Mouse (Mus musculus): ENCODE data around the gene Mybbp1a. TPM values are rescaled to one million over a fixed set of nuclear protein-coding genes. Genes with fewer than 3 reads are reported as not detected.

The Mybbp1a gene
- polyA plus RNA-seq, 1 experiment = 57.1 TPM

- DNase-seq = no peak
- WGBS = 78% methylated on average over 11 of the region's 11 CpGs
- no peak overlapping the region for H3K4me3 ChIP-seq (ENCODE audit: control insufficient read depth, insufficient read depth, low read length)
- peaks cover 9% of the 10 kb centered on the region; the same call in 1 of the 2 replicates for H3K4me1 ChIP-seq (replicated peaks; ENCODE audit: control insufficient read depth, insufficient read depth, low read length)
- no peaks in the 10 kb centered on the region for H3K36me3 ChIP-seq (ENCODE audit: control insufficient read depth, insufficient read depth, low read length)
- H3K27me3 ChIP-seq (ENCODE audit: control insufficient read depth, insufficient read depth, low read length) = peaks cover 13% of the 10 kb centered on the region; the same call in 1 of the 2 replicates
- no peak overlapping the region for H3K27ac ChIP-seq (ENCODE audit: control insufficient read depth, insufficient read depth, low read length)
- TF ChIP-seq POLR2A (IDR thresholded peaks at IDR 0.05; ENCODE audit: control insufficient read depth, extremely low read depth, insufficient read depth, low read length, poor library complexity) (no peak), CTCF (IDR thresholded peaks at IDR 0.05; ENCODE audit: borderline replicate concordance, control insufficient read depth, extremely low read depth, insufficient read depth, low read length, poor library complexity) (no peak)
Measured at GRCm38 (mm10) chr11:72485960-72486359, 44.8 kb downstream of the Mybbp1a start.

DNA sequence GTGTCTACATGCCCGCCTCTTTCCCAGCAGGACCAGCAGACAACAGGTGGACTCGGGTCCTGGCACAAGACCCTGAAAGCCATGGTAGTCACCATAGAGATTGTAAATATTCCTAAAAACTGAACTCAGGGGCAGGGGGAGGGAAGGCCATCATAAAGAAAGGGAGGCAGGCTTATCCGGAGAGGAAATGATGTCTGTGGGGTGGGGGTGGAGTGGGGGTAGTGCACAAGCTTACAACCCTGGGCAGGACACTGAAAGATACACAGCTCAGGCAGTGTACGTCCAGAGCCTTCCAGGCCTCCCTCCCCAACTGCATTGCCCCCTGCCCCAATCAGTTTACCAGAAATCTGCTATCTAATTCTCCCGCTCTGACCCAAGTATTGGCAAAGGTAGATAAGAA is 46.0 kb downstream of the Mybbp1a start:
- peaks cover 9% of the 10 kb centered on the region; the same call in 1 of the 2 replicates for H3K4me1 ChIP-seq (replicated peaks; ENCODE audit: control insufficient read depth, insufficient read depth, low read length)
- TF ChIP-seq CTCF (IDR thresholded peaks at IDR 0.05; ENCODE audit: borderline replicate concordance, control insufficient read depth, extremely low read depth, insufficient read depth, low read length, poor library complexity) = no peak
- H3K4me3 ChIP-seq (ENCODE audit: control insufficient read depth, insufficient read depth, low read length) = no peak overlapping the region
- peaks cover 13% of the 10 kb centered on the region; the same call in 1 of the 2 replicates for H3K27me3 ChIP-seq (ENCODE audit: control insufficient read depth, insufficient read depth, low read length)
- 37% methylated on average over 5 of the region's 5 CpGs for WGBS
- no peak overlapping the region for H3K27ac ChIP-seq (ENCODE audit: control insufficient read depth, insufficient read depth, low read length)
- no peaks in the 10 kb centered on the region for H3K36me3 ChIP-seq (ENCODE audit: control insufficient read depth, insufficient read depth, low read length)
- no peak for DNase-seq

GRCm38 (mm10) chr11:72487739-72488138 is 46.6 kb downstream of the Mybbp1a start:
- H3K36me3 ChIP-seq (ENCODE audit: control insufficient read depth, insufficient read depth, low read length) = no peaks in the 10 kb centered on the region
- H3K27me3 ChIP-seq (ENCODE audit: control insufficient read depth, insufficient read depth, low read length) = peaks cover 13% of the 10 kb centered on the region; the same call in 1 of the 2 replicates
- H3K27ac ChIP-seq (ENCODE audit: control insufficient read depth, insufficient read depth, low read length) = no peak overlapping the region
- no peak overlapping the region for H3K4me3 ChIP-seq (ENCODE audit: control insufficient read depth, insufficient read depth, low read length)
- WGBS = 58% methylated on average over 2 of the region's 2 CpGs
- DNase-seq = no peak
- peaks cover 9% of the 10 kb centered on the region; the same call in 1 of the 2 replicates for H3K4me1 ChIP-seq (replicated peaks; ENCODE audit: control insufficient read depth, insufficient read depth, low read length)
- TF ChIP-seq POLR2A (IDR thresholded peaks at IDR 0.05; ENCODE audit: control insufficient read depth, extremely low read depth, insufficient read depth, low read length, poor library complexity) (no peak), CTCF (IDR thresholded peaks at IDR 0.05; ENCODE audit: borderline replicate concordance, control insufficient read depth, extremely low read depth, insufficient read depth, low read length, poor library complexity) (no peak)

- H3K27ac ChIP-seq (ENCODE audit: control insufficient read depth, insufficient read depth, low read length) = no peak overlapping the region
Measured at GRCm38 (mm10) chr11:72488753-72489271, 47.7 kb downstream of the Mybbp1a start.

DNA sequence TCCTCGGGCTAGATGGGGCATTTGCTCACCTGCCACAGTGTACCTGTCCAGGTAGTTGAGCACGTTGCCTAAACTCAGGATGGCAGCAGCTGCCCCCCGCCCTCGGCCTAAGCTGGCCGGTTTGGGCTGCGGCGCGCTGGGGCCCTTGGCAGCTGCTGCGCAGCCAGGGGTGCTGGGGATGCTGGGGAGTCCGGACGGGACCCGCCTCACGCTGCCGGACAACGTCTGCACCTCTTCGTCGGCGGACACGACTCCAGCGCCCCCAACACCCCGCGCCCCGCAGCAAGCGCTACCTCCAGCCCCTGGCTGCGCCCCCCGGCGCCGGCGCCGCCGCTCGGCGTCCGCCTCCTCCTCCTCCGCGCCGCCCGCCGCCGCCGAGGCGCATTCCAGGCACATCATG is 48.2 kb downstream of the Mybbp1a start:
- H3K27ac ChIP-seq (ENCODE audit: control insufficient read depth, insufficient read depth, low read length) = no peak overlapping the region

More at GRCm38 (mm10) chr11:72488753-72489271, 47.7 kb downstream of the Mybbp1a start:
- peaks cover 13% of the 10 kb centered on the region; the same call in 1 of the 2 replicates for H3K27me3 ChIP-seq (ENCODE audit: control insufficient read depth, insufficient read depth, low read length)
- H3K4me3 ChIP-seq (ENCODE audit: control insufficient read depth, insufficient read depth, low read length) = peak overlapping the region; percentile 37; the same call in 1 of the 2 replicates
- no peak for TF ChIP-seq CTCF (IDR thresholded peaks at IDR 0.05; ENCODE audit: borderline replicate concordance, control insufficient read depth, extremely low read depth, insufficient read depth, low read length, poor library complexity)
- no peak for TF ChIP-seq POLR2A (IDR thresholded peaks at IDR 0.05; ENCODE audit: control insufficient read depth, extremely low read depth, insufficient read depth, low read length, poor library complexity)
- WGBS = 1% methylated on average over 38 of the region's 38 CpGs
- peaks cover 9% of the 10 kb centered on the region; the same call in 1 of the 2 replicates for H3K4me1 ChIP-seq (replicated peaks; ENCODE audit: control insufficient read depth, insufficient read depth, low read length)
- no peaks in the 10 kb centered on the region for H3K36me3 ChIP-seq (ENCODE audit: control insufficient read depth, insufficient read depth, low read length)
- DNase-seq = no peak

DNA sequence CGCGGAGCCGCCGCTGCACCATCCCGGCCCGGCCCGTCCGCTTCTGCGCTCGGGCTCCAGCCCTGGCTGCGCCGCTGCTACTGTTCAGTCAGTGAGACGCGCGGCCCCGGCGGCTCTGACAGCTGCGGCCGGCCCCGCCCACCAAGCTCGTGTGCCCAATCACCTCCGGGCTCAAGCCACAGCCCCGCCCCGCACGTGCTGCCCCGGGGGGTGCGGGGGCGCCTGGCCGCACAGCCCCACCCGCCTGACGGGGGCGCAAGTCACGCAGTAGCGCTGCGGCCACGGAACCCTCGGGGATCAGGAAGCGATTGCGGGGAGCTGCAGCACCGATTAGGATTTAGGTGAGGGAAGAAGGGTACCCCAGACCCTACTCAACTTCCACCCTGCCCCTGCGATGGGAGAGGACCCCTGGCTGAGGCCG is 48.7 kb downstream of the Mybbp1a start, which contains the start of gene Spns2:
Gene Spns2 (minus strand): TSS at position 24 of the 421 bp plus-strand sequence.
- Histone ChIP-seq H3K4me3 (ENCODE audit: control insufficient read depth, insufficient read depth, low read length) (peak within 1 kb of the TSS; percentile 37), H3K4me1 (replicated peaks; ENCODE audit: control insufficient read depth, insufficient read depth, low read length) (peaks cover 9% of the 10 kb centered on the region; the same call in 1 of the 2 replicates), H3K27me3 (ENCODE audit: control insufficient read depth, insufficient read depth, low read length) (peaks cover 13% of the 10 kb centered on the region; the same call in 1 of the 2 replicates), H3K27ac (ENCODE audit: control insufficient read depth, insufficient read depth, low read length) (no peak within 1 kb of the TSS), H3K36me3 (ENCODE audit: control insufficient read depth, insufficient read depth, low read length) (no peaks in the 10 kb centered on the region)
- TF ChIP-seq CTCF (IDR thresholded peaks at IDR 0.05; ENCODE audit: borderline replicate concordance, control insufficient read depth, extremely low read depth, insufficient read depth, low read length, poor library complexity) (peak; percentile 20; the same call in 1 of the 2 replicates), POLR2A (IDR thresholded peaks at IDR 0.05; ENCODE audit: control insufficient read depth, extremely low read depth, insufficient read depth, low read length, poor library complexity) (no peak)
- under 1% methylated on average over 42 of the region's 42 CpGs for WGBS
- DNase-seq = peak; percentile 86

More for the DNA sequence above, 48.2 kb downstream of the Mybbp1a start:
- peak overlapping the region; percentile 37 for H3K4me3 ChIP-seq (ENCODE audit: control insufficient read depth, insufficient read depth, low read length)
- no peak for TF ChIP-seq CTCF (IDR thresholded peaks at IDR 0.05; ENCODE audit: borderline replicate concordance, control insufficient read depth, extremely low read depth, insufficient read depth, low read length, poor library complexity)
- no peak for TF ChIP-seq POLR2A (IDR thresholded peaks at IDR 0.05; ENCODE audit: control insufficient read depth, extremely low read depth, insufficient read depth, low read length, poor library complexity)
- DNase-seq = no peak
- peaks cover 9% of the 10 kb centered on the region; the same call in 1 of the 2 replicates for H3K4me1 ChIP-seq (replicated peaks; ENCODE audit: control insufficient read depth, insufficient read depth, low read length)
- peaks cover 13% of the 10 kb centered on the region; the same call in 1 of the 2 replicates for H3K27me3 ChIP-seq (ENCODE audit: control insufficient read depth, insufficient read depth, low read length)
- 1% methylated on average over 36 of the region's 42 CpGs for WGBS
- no peaks in the 10 kb centered on the region for H3K36me3 ChIP-seq (ENCODE audit: control insufficient read depth, insufficient read depth, low read length)

Data from thymus, adult 2 months (tissue).